ENCODE assay signal across 9 mouse cellular contexts in genomic region chr15:62098791-62099660, GRCm38 (mm10).
DNase-seq lines count a peak whose midpoint lies in the region; ATAC-seq lines count a peak whose summit lies in the region.
"Had no signal": no experiment of that assay in that cellular context is flagged by ENCODE, and none has a peak within 500 bp of the region (broad histone marks: within the 10 kb centered on the region; RNA-seq: fewer than 3 reads in every experiment).

No protein-coding gene starts in this region.

- peak; percentile 52 for DNase-seq in kidney, adult 18-20 months
- peak; percentile 74 for DNase-seq in liver
- DNase-seq in testis, postnatal 14 days (ENCODE audit: low spot score) = peak; percentile 15
- no peak for DNase-seq in layer of hippocampus, adult 8-10 months (ENCODE audit: low spot score in 2 of 2)
- no peak for DNase-seq in neural tube, embryonic 10.5 days (ENCODE audit: extremely low spot score, low spot score)

- no peak overlapping the region for H3K4me2 ChIP-seq in kidney, embryonic 15.5 days
- H3K4me2 ChIP-seq in heart, embryonic 11.5 days = peak overlapping the region; percentile 39
- H3K4me2 ChIP-seq in midbrain, embryonic 15.5 days = no peak overlapping the region

- no peak overlapping the region for H3K27ac ChIP-seq in kidney, embryonic 15.5 days
- H3K27ac ChIP-seq in heart, embryonic 11.5 days (ENCODE audit: low read depth, low read length) = peak overlapping the region; percentile 62; the same call in 1 of the 2 replicates
- H3K27ac ChIP-seq in midbrain, embryonic 15.5 days = no peak overlapping the region
- H3K27ac ChIP-seq: forebrain, embryonic 10.5 days had no signal

- WGBS in kidney, embryonic 15.5 days = 56% methylated on average over 16 of the region's 16 CpGs
- WGBS in heart, embryonic 11.5 days (ENCODE audit: insufficient replicate concordance) = 6% methylated on average over 16 of the region's 16 CpGs
- WGBS in midbrain, embryonic 15.5 days = 52% methylated on average over 16 of the region's 16 CpGs

- H3K9ac ChIP-seq in kidney, embryonic 15.5 days = no peak overlapping the region
- H3K9ac ChIP-seq in heart, embryonic 11.5 days (ENCODE audit: low read depth, low read length) = no peak overlapping the region; the same call in 1 of the 2 replicates
- H3K9ac ChIP-seq in midbrain, embryonic 15.5 days = no peak overlapping the region

- no peaks in the 10 kb centered on the region for H3K27me3 ChIP-seq in kidney, embryonic 15.5 days
- no peaks in the 10 kb centered on the region for H3K27me3 ChIP-seq in heart, embryonic 11.5 days (ENCODE audit: control insufficient read depth, insufficient read depth, low read length)
- no peaks in the 10 kb centered on the region for H3K27me3 ChIP-seq in midbrain, embryonic 15.5 days (replicated peaks)

- no peak; the same call in 1 of the 2 replicates for ATAC-seq in kidney, embryonic 15.5 days (replicated peaks; ENCODE audit: low FRiP score)
- peak; percentile 84 for ATAC-seq in heart, embryonic 11.5 days (replicated peaks; ENCODE audit: insufficient number of reproducible peaks, low FRiP score, low TSS enrichment)
- no peak for ATAC-seq in midbrain, embryonic 15.5 days (replicated peaks)

- H3K4me1 ChIP-seq in kidney, embryonic 15.5 days = peaks cover 3% of the 10 kb centered on the region; the same call in 1 of the 2 replicates
- H3K4me1 ChIP-seq in heart, embryonic 11.5 days (ENCODE audit: control insufficient read depth, insufficient read depth, low read length) = peaks cover 11% of the 10 kb centered on the region
- H3K4me1 ChIP-seq in midbrain, embryonic 15.5 days = no peaks in the 10 kb centered on the region

- no peak overlapping the region for H3K4me3 ChIP-seq in kidney, embryonic 15.5 days (replicated peaks)
- H3K4me3 ChIP-seq in heart, embryonic 11.5 days (ENCODE audit: low read depth, low read length) = no peak overlapping the region
- H3K4me3 ChIP-seq in midbrain, embryonic 15.5 days = no peak overlapping the region
- H3K4me3 ChIP-seq: forebrain, embryonic 10.5 days had no signal

- H3K9me3 ChIP-seq in kidney, embryonic 15.5 days (replicated peaks) = 0 out of 2 replicates have a peak, but pooled peaks cover 6% of the 10 kb centered on the region
- 0 out of 2 replicates have a peak, but pooled peaks cover 2% of the 10 kb centered on the region for H3K9me3 ChIP-seq in heart, embryonic 11.5 days (replicated peaks; ENCODE audit: control insufficient read depth, low read length)
- 0 out of 2 replicates have a peak, but pooled peaks cover 3% of the 10 kb centered on the region for H3K9me3 ChIP-seq in midbrain, embryonic 15.5 days

- peaks cover 5% of the 10 kb centered on the region; the same call in 1 of the 2 replicates for H3K36me3 ChIP-seq in kidney, embryonic 15.5 days
- peaks cover 2% of the 10 kb centered on the region; the same call in 1 of the 2 replicates for H3K36me3 ChIP-seq in heart, embryonic 11.5 days (ENCODE audit: control insufficient read depth, insufficient read depth, low read length)
- H3K36me3 ChIP-seq in midbrain, embryonic 15.5 days (replicated peaks) = no peaks in the 10 kb centered on the region

Comparison
In these comparisons a context has a peak if more than half of its experiments do, and no peak if none do; other contexts are left out.
1. DNase-seq: peak in kidney, adult 18-20 months (single experiment), liver (single experiment) and testis, postnatal 14 days (single experiment); none in layer of hippocampus, adult 8-10 months (0 of 2) and neural tube, embryonic 10.5 days (single experiment).